Mouse (Mus musculus) stomach, embryonic 16.5 days (tissue): ENCODE results near the gene Plin2. TPM values are rescaled to one million over a fixed set of nuclear protein-coding genes. Genes with fewer than 3 reads are reported as not detected.
A peak's percentile ranks its signal among the peaks of the same experiment; 100 is the strongest.

Experiments
- ATAC-seq: fragments of 200-750 bp; cut with Nextera tagmentation; 2 replicates; pipeline ENCODE4 v1.8.0; 2017; ENCODE audit warnings: moderate number of reproducible peaks, moderate TSS enrichment; ENCODE audit not compliant: insufficient read depth, low FRiP score
- H3K27ac ChIP-seq: fragments of 300-500 bp; sonication (generic); 2 replicates; pipeline ENCODE4 v1.5.1; 2014; ENCODE audit warnings: low read length
- H3K27me3 ChIP-seq: fragments of 300-500 bp; sonication (generic); 2 replicates; pipeline ENCODE4 v1.6.1; 2014; ENCODE audit warnings: low read length, control low read depth, mixed read lengths; ENCODE audit not compliant: control insufficient read depth, insufficient read depth
- H3K36me3 ChIP-seq: fragments of 300-500 bp; sonication (generic); 2 replicates; pipeline ENCODE4 v1.6.1; 2014; ENCODE audit warnings: low read length; ENCODE audit not compliant: control insufficient read depth, insufficient read depth
- H3K4me1 ChIP-seq: fragments of 300-500 bp; sonication (generic); 2 replicates; pipeline ENCODE4 v1.6.1; 2014; ENCODE audit warnings: low read length, control low read depth, mixed read lengths; ENCODE audit not compliant: control insufficient read depth, insufficient read depth
- H3K4me2 ChIP-seq: fragments of 300-500 bp; sonication (generic); 2 replicates; pipeline ENCODE4 v1.6.1; 2014; ENCODE audit warnings: low read depth, low read length, mixed read lengths
- H3K4me3 ChIP-seq: fragments of 300-500 bp; sonication (generic); replicated peaks from 2 replicates; pipeline ENCODE4 v1.5.1; 2014; ENCODE audit warnings: mild to moderate bottlenecking, low read length
- H3K9ac ChIP-seq: fragments of 300-500 bp; sonication (generic); 2 replicates; pipeline ENCODE4 v1.6.1; 2014; ENCODE audit warnings: low read length
- H3K9me3 ChIP-seq: fragments of 300-500 bp; sonication (generic); replicated peaks from 2 replicates; pipeline ENCODE4 v1.6.1; 2016; ENCODE audit warnings: low read length, control low read depth; ENCODE audit not compliant: control insufficient read depth
- WGBS: fragments of 180-500 bp; shearing (Covaris S2); extraction: QIAGEN DNeasy Blood & Tissue Kit; methylation state at CpG from one replicate; pipeline ENCODE4 v1.1.7; 2014; 5-methylcytosine and 5-hydroxymethylcytosine counted together
- polyA plus RNA-seq: library from polyadenylated mRNA; unstranded; fragments of >200 nt; fragmentation: Nextera tagmentation; extraction: Ambion mirVana; gene quantifications from 2 replicates; pipeline ENCODE4 v1.2.1, GENCODE M21; 2015

Plin2 gene
- 82.0 and 83.5 TPM in 2 replicates for polyA plus RNA-seq

GRCm38 (mm10) chr4:86669780-86670201 is at the start of gene Plin2:
Plin2 (minus strand) TSS chr4:86670060.
- Histone ChIP-seq H3K27ac (peak within 1 kb of the TSS; percentile 68), H3K4me3 (peak within 1 kb of the TSS; percentile 59), H3K9ac (peak within 1 kb of the TSS; percentile 77), H3K9me3 (no peaks in the 10 kb centered on the region), H3K4me1 (peaks cover 24% of the 10 kb centered on the region), H3K36me3 (no peaks in the 10 kb centered on the region), H3K4me2 (peak within 1 kb of the TSS; percentile 66), H3K27me3 (no peaks in the 10 kb centered on the region)
- WGBS: under 1% methylated on average over 18 of the region's 18 CpGs
- peak; percentile 93 for ATAC-seq

GRCm38 (mm10) chr4:86718878-86719577 is 49.2 kb upstream of the Plin2 start:
- Histone ChIP-seq H3K27ac (peak overlapping the region; percentile 10; the same call in 1 of the 2 replicates), H3K27me3 (no peaks in the 10 kb centered on the region), H3K4me3 (no peak overlapping the region), H3K4me2 (no peak overlapping the region), H3K36me3 (no peaks in the 10 kb centered on the region), H3K9me3 (no peaks in the 10 kb centered on the region; the same call in 1 of the 2 replicates), H3K9ac (no peak overlapping the region), H3K4me1 (peaks cover 9% of the 10 kb centered on the region; the same call in 1 of the 2 replicates)
- 61% methylated on average over 4 of the region's 4 CpGs for WGBS
- peak; percentile 49; the same call in 1 of the 2 replicates for ATAC-seq

GRCm38 (mm10) chr4:86717176-86717575 is 47.3 kb upstream of the Plin2 start:
- 0 out of 2 replicates have a peak overlapping the region, but pooled peaks have one; percentile 52 for H3K27ac ChIP-seq
- peak; percentile 28; the same call in 1 of the 2 replicates for ATAC-seq
- H3K4me1 ChIP-seq: peaks cover 9% of the 10 kb centered on the region
- H3K27me3 ChIP-seq: no peaks in the 10 kb centered on the region
- no peak overlapping the region for H3K4me3 ChIP-seq
- WGBS: 69% methylated on average over 1 of the region's 1 CpGs
- H3K9me3 ChIP-seq: no peaks in the 10 kb centered on the region
- no peak overlapping the region for H3K4me2 ChIP-seq
- no peaks in the 10 kb centered on the region for H3K36me3 ChIP-seq
- H3K9ac ChIP-seq: no peak overlapping the region

GRCm38 (mm10) chr4:86715341-86715740 is 45.5 kb upstream of the Plin2 start:
- Histone ChIP-seq H3K4me2 (no peak overlapping the region), H3K4me1 (peaks cover 6% of the 10 kb centered on the region), H3K9ac (no peak overlapping the region), H3K9me3 (no peaks in the 10 kb centered on the region), H3K36me3 (no peaks in the 10 kb centered on the region), H3K27ac (no peak overlapping the region), H3K4me3 (no peak overlapping the region), H3K27me3 (no peaks in the 10 kb centered on the region)
- 71% methylated on average over 1 of the region's 1 CpGs for WGBS
- no peak for ATAC-seq

GRCm38 (mm10) chr4:86713518-86713917 is 43.7 kb upstream of the Plin2 start:
- H3K36me3 ChIP-seq: no peaks in the 10 kb centered on the region
- H3K4me3 ChIP-seq: no peak overlapping the region
- H3K4me2 ChIP-seq: no peak overlapping the region
- no peak for ATAC-seq
- H3K9ac ChIP-seq: no peak overlapping the region
- H3K4me1 ChIP-seq: peaks cover 6% of the 10 kb centered on the region
- H3K9me3 ChIP-seq: no peaks in the 10 kb centered on the region
- WGBS: 62% methylated on average over 2 of the region's 2 CpGs
- H3K27ac ChIP-seq: peak overlapping the region; percentile 87
- H3K27me3 ChIP-seq: no peaks in the 10 kb centered on the region

- H3K27ac ChIP-seq: peak overlapping the region; percentile 86
- H3K9ac ChIP-seq: peak overlapping the region; percentile 57; the same call in 1 of the 2 replicates
- no peaks in the 10 kb centered on the region for H3K27me3 ChIP-seq
- H3K4me3 ChIP-seq: no peak overlapping the region
- no peaks in the 10 kb centered on the region for H3K9me3 ChIP-seq
- peak overlapping the region; percentile 16; the same call in 1 of the 2 replicates for H3K4me2 ChIP-seq
- H3K4me1 ChIP-seq: peaks cover 6% of the 10 kb centered on the region
- no peaks in the 10 kb centered on the region for H3K36me3 ChIP-seq
- WGBS: 61% methylated on average over 12 of the region's 12 CpGs
- peak; percentile 65 for ATAC-seq
These were observed 42.9 kb upstream of the Plin2 start for GRCm38 (mm10) chr4:86712751-86713195.

GRCm38 (mm10) chr4:86710666-86711215 is 40.9 kb upstream of the Plin2 start:
- Histone ChIP-seq H3K4me1 (no peaks in the 10 kb centered on the region; the same call in 1 of the 2 replicates), H3K9me3 (no peaks in the 10 kb centered on the region), H3K36me3 (no peaks in the 10 kb centered on the region), H3K9ac (no peak overlapping the region), H3K27me3 (no peaks in the 10 kb centered on the region), H3K27ac (peak overlapping the region; percentile 74), H3K4me3 (no peak overlapping the region), H3K4me2 (no peak overlapping the region)
- WGBS: 53% methylated on average over 4 of the region's 4 CpGs
- ATAC-seq: no peak

GRCm38 (mm10) chr4:86710034-86710650 is 40.3 kb upstream of the Plin2 start:
- Histone ChIP-seq H3K4me1 (no peaks in the 10 kb centered on the region; the same call in 1 of the 2 replicates), H3K36me3 (no peaks in the 10 kb centered on the region), H3K27me3 (no peaks in the 10 kb centered on the region), H3K9me3 (no peaks in the 10 kb centered on the region), H3K4me3 (no peak overlapping the region), H3K4me2 (no peak overlapping the region), H3K27ac (no peak overlapping the region), H3K9ac (no peak overlapping the region)
- WGBS: 70% methylated on average over 6 of the region's 6 CpGs
- no peak for ATAC-seq

GRCm38 (mm10) chr4:86708801-86709200 is 38.9 kb upstream of the Plin2 start:
- Histone ChIP-seq H3K27me3 (no peaks in the 10 kb centered on the region), H3K4me1 (no peaks in the 10 kb centered on the region; the same call in 1 of the 2 replicates), H3K36me3 (no peaks in the 10 kb centered on the region), H3K4me3 (no peak overlapping the region), H3K27ac (no peak overlapping the region), H3K9ac (no peak overlapping the region), H3K9me3 (no peaks in the 10 kb centered on the region), H3K4me2 (no peak overlapping the region)
- no peak for ATAC-seq
- 47% methylated on average over 1 of the region's 1 CpGs for WGBS
